Mouse (Mus musculus) adrenal gland, adult 8-10 months (tissue): Measurements from ENCODE around the gene D630023F18Rik. TPM values are rescaled to one million over a fixed set of nuclear protein-coding genes. Genes with fewer than 3 reads are reported as not detected.

Source experiments
- DNase-seq: peaks from one replicate; pipeline ENCODE4 v3.0.0; 2022
- total RNA-seq, 4 experiments: library from RNA; stranded (reverse); gene quantifications; 2 replicates each; pipeline ENCODE4 v1.2.4; 2022

D630023F18Rik gene
- total RNA-seq, result 1 to 10 TPM in 2 of 4 experiments, not detected in 2; 3.1 to 3.4 TPM

GRCm38 (mm10) chr1:65122574-65123372, at the start of gene D630023F18Rik:
D630023F18Rik (minus strand) TSS chr1:65123214.
- no peak for DNase-seq

- no peak for DNase-seq
Observed at GRCm38 (mm10) chr1:65171579-65171978, 48.6 kb upstream of the D630023F18Rik start.

- no peak for DNase-seq
Observed at GRCm38 (mm10) chr1:65169947-65170346, 46.9 kb upstream of the D630023F18Rik start.

- DNase-seq, result no peak
Observed at GRCm38 (mm10) chr1:65169536-65169935, 46.5 kb upstream of the D630023F18Rik start.

- no peak for DNase-seq
Observed at GRCm38 (mm10) chr1:65167496-65167895, 44.5 kb upstream of the D630023F18Rik start.

GRCm38 (mm10) chr1:65162210-65162609, 39.2 kb upstream of the D630023F18Rik start:
- DNase-seq, result no peak

GRCm38 (mm10) chr1:65156111-65156510, 33.1 kb upstream of the D630023F18Rik start:
- no peak for DNase-seq

GRCm38 (mm10) chr1:65154814-65155213, 31.8 kb upstream of the D630023F18Rik start:
- DNase-seq, result peak; percentile 82

GRCm38 (mm10) chr1:65147971-65148370, 25.0 kb upstream of the D630023F18Rik start:
- DNase-seq, result no peak

- DNase-seq, result no peak
Observed at GRCm38 (mm10) chr1:65147326-65147725, 24.3 kb upstream of the D630023F18Rik start.

- DNase-seq, result no peak
Observed at GRCm38 (mm10) chr1:65146601-65147000, 23.6 kb upstream of the D630023F18Rik start.

- no peak for DNase-seq
Observed at GRCm38 (mm10) chr1:65144783-65145182, 21.8 kb upstream of the D630023F18Rik start.

GRCm38 (mm10) chr1:65137560-65137959, 14.5 kb upstream of the D630023F18Rik start:
- DNase-seq, result no peak

GRCm38 (mm10) chr1:65132833-65133232, 9.8 kb upstream of the D630023F18Rik start:
- no peak for DNase-seq

GRCm38 (mm10) chr1:65131671-65132070, 8.7 kb upstream of the D630023F18Rik start:
- DNase-seq, result no peak

- no peak for DNase-seq
Observed at GRCm38 (mm10) chr1:65130226-65130625, 7.2 kb upstream of the D630023F18Rik start.

GRCm38 (mm10) chr1:65129634-65130180, 6.7 kb upstream of the D630023F18Rik start:
- DNase-seq, result no peak

- DNase-seq, result no peak
Observed at GRCm38 (mm10) chr1:65119438-65119837, 3.6 kb downstream of the D630023F18Rik start, which contains the start of gene Gm28845. Gm28845 (minus strand) TSS chr1:65119558.

- no peak for DNase-seq
Observed at GRCm38 (mm10) chr1:65118150-65118913, 4.7 kb downstream of the D630023F18Rik start.

- DNase-seq, result peak; percentile 19
Observed at GRCm38 (mm10) chr1:65113536-65114172, 9.4 kb downstream of the D630023F18Rik start.

- DNase-seq, result no peak
Observed at GRCm38 (mm10) chr1:65112807-65113196, 10.2 kb downstream of the D630023F18Rik start.

GRCm38 (mm10) chr1:65112031-65112806, 10.8 kb downstream of the D630023F18Rik start:
- peak; percentile 56 for DNase-seq
